Mouse (Mus musculus) bone marrow, adult 2 months (tissue): ENCODE measurements around the gene Ugt2b38. TPM values are rescaled to one million over a fixed set of nuclear protein-coding genes. Genes with fewer than 3 reads are reported as not detected.
"Not testable (repeated sequence)": the region's sequence is repeated elsewhere in the genome, so short reads cannot be mapped to it uniquely, and the experiment has no call there.

Experiments
- H3K27ac ChIP-seq: fragments of 200-500 bp; 2 replicates; pipeline ENCODE4 v1.5.1; 2012; ENCODE audit warnings: low read depth, mild to moderate bottlenecking, control low read depth, inconsistent platforms, low read length; ENCODE audit not compliant: control insufficient read depth, poor library complexity, insufficient read depth
- H3K4me1 ChIP-seq: fragments of 200-500 bp; 2 replicates; pipeline ENCODE4 v1.6.1; 2011; ENCODE audit warnings: low read length; ENCODE audit not compliant: control insufficient read depth, insufficient read depth
- H3K4me3 ChIP-seq: fragments of 200-500 bp; replicated peaks from 2 replicates; pipeline ENCODE3; 2011; ENCODE audit warnings: mild to moderate bottlenecking, low read depth, low read length, control low read depth; ENCODE audit not compliant: control insufficient read depth
- CTCF ChIP-seq: fragments of 200-500 bp; IDR thresholded peaks from 2 replicates; pipeline ENCODE4 v1.5.1; 2011; ENCODE audit warnings: low read length, control low read depth; ENCODE audit not compliant: control insufficient read depth, insufficient read depth
- POLR2A ChIP-seq: fragments of 200-500 bp; IDR thresholded peaks from 2 replicates; pipeline ENCODE4 v1.6.1; 2011; ENCODE audit warnings: low read depth, mild to moderate bottlenecking, control low read depth, low read length, borderline replicate concordance; ENCODE audit not compliant: control insufficient read depth
- WGBS: fragments of 180-500 bp; shearing (Covaris S2); methylation state at CpG from one replicate; pipeline ENCODE4 v1.1.7; 2018; 5-methylcytosine and 5-hydroxymethylcytosine counted together
- polyA plus RNA-seq: library from polyadenylated mRNA; stranded (reverse); fragments of >200 nt; gene quantifications from 2 replicates; pipeline ENCODE4 v1.2.4, GENCODE M21; 2011; ENCODE audit warnings: low replicate concordance; ENCODE audit not compliant: missing spikeins, insufficient read depth, insufficient read length

Ugt2b38 gene
- 1.00 TPM in 1 of 2 replicates, not detected in the other for polyA plus RNA-seq

GRCm38 (mm10) chr5:87424041-87424440 is at the start of gene Ugt2b38:
Gene Ugt2b38 (minus strand): TSS chr5:87424203.
- WGBS = 78% methylated on average over 1 of the region's 2 CpGs
- not testable (repeated sequence) for H3K27ac ChIP-seq, H3K4me3 ChIP-seq, H3K4me1 ChIP-seq

- TF ChIP-seq POLR2A (no peak), CTCF (no peak)
- H3K27ac ChIP-seq = no peak overlapping the region
- H3K4me1 ChIP-seq = no peaks in the 10 kb centered on the region
- 55% methylated on average over 1 of the region's 1 CpGs for WGBS
- no peak overlapping the region for H3K4me3 ChIP-seq
Measured at GRCm38 (mm10) chr5:87458810-87459209, 34.8 kb upstream of the Ugt2b38 start.

- TF ChIP-seq CTCF (no peak), POLR2A (no peak)
- H3K4me3 ChIP-seq = no peak overlapping the region
- H3K4me1 ChIP-seq = no peaks in the 10 kb centered on the region
- H3K27ac ChIP-seq = no peak overlapping the region
Measured at GRCm38 (mm10) chr5:87457701-87458100, 33.7 kb upstream of the Ugt2b38 start.

- Histone ChIP-seq H3K27ac (no peak overlapping the region), H3K4me1 (no peaks in the 10 kb centered on the region), H3K4me3 (no peak overlapping the region)
- TF ChIP-seq POLR2A (no peak), CTCF (no peak)
- 79% methylated on average over 3 of the region's 3 CpGs for WGBS
Measured at GRCm38 (mm10) chr5:87456216-87456850, 32.3 kb upstream of the Ugt2b38 start.

GRCm38 (mm10) chr5:87455519-87455918 is 31.5 kb upstream of the Ugt2b38 start:
- Histone ChIP-seq H3K4me3 (no peak overlapping the region), H3K27ac (no peak overlapping the region), H3K4me1 (no peaks in the 10 kb centered on the region)
- TF ChIP-seq CTCF = no peak
- no peak for TF ChIP-seq POLR2A

GRCm38 (mm10) chr5:87452514-87452913 is 28.5 kb upstream of the Ugt2b38 start:
- not testable (repeated sequence) for H3K4me1 ChIP-seq, H3K4me3 ChIP-seq, H3K27ac ChIP-seq
- 64% methylated on average over 4 of the region's 5 CpGs for WGBS

- WGBS = 36% methylated on average over 3 of the region's 3 CpGs
- Histone ChIP-seq H3K4me1 (no peaks in the 10 kb centered on the region), H3K4me3 (no peak overlapping the region), H3K27ac (no peak overlapping the region)
- TF ChIP-seq POLR2A = no peak
- TF ChIP-seq CTCF = no peak
Measured at GRCm38 (mm10) chr5:87436264-87436663, 12.3 kb upstream of the Ugt2b38 start.

GRCm38 (mm10) chr5:87425676-87426075 is 1.7 kb upstream of the Ugt2b38 start:
- H3K4me3 ChIP-seq = no peak overlapping the region
- whole genome bisulfite sequencing = 67% methylated on average over 3 of the region's 3 CpGs
- H3K27ac ChIP-seq = no peak overlapping the region
- H3K4me1 ChIP-seq = no peaks in the 10 kb centered on the region
- TF ChIP-seq POLR2A = no peak
- no peak for TF ChIP-seq CTCF

GRCm38 (mm10) chr5:87396968-87397367 is 27.0 kb downstream of the Ugt2b38 start:
- TF ChIP-seq POLR2A (no peak), CTCF (no peak)
- H3K27ac ChIP-seq = no peak overlapping the region
- no peaks in the 10 kb centered on the region for H3K4me1 ChIP-seq
- WGBS = 73% methylated on average over 4 of the region's 4 CpGs
- no peak overlapping the region for H3K4me3 ChIP-seq
